Mouse (Mus musculus) kidney, adult 2 months (tissue): ENCODE measurements at regions not wholly inside any gene's neighbourhood (a gene's known extent, or its start where the extent isn't known, plus 50 kb on each side); places are given as distances from the start of the nearest gene placed in this dataset.

Experiments
- DNase-seq: peaks from one replicate; pipeline ENCODE4 v3.0.0; 2021
- H3K27ac ChIP-seq: fragments of 200-500 bp; 2 replicates; pipeline ENCODE4 v1.5.1; 2012; ENCODE audit warnings: low read depth, low read length, control low read depth, inconsistent platforms; ENCODE audit not compliant: insufficient read depth
- H3K27me3 ChIP-seq: fragments of 200-500 bp; replicated peaks from 2 replicates; pipeline ENCODE4 v1.6.1; 2012; ENCODE audit warnings: mild to moderate bottlenecking, moderate library complexity, low read length, inconsistent platforms; ENCODE audit not compliant: control insufficient read depth, insufficient read depth
- H3K36me3 ChIP-seq: fragments of 200-500 bp; 2 replicates; pipeline ENCODE4 v1.6.1; 2012; ENCODE audit warnings: mild to moderate bottlenecking, moderate library complexity, low read length, inconsistent platforms; ENCODE audit not compliant: control insufficient read depth, insufficient read depth
- H3K4me1 ChIP-seq: fragments of 200-500 bp; 2 replicates; pipeline ENCODE4 v1.6.1; 2011; ENCODE audit warnings: low read length; ENCODE audit not compliant: control insufficient read depth, insufficient read depth
- H3K4me3 ChIP-seq: fragments of 200-500 bp; 2 replicates; pipeline ENCODE4 v1.5.1; 2011; ENCODE audit warnings: mild to moderate bottlenecking, low read depth, low read length, control low read depth; ENCODE audit not compliant: insufficient read depth
- CTCF ChIP-seq: fragments of 200-500 bp; conservative IDR thresholded peaks from 2 replicates; pipeline ENCODE4 v1.5.1; 2011; ENCODE audit warnings: low read depth, mild to moderate bottlenecking, control low read depth, low read length, moderate library complexity, mixed read lengths; ENCODE audit not compliant: insufficient read depth, insufficient read length
- POLR2A ChIP-seq: fragments of 200-500 bp; IDR thresholded peaks from one replicate; pipeline ENCODE4 v1.6.1; 2011; ENCODE audit warnings: low read depth, low read length, control low read depth
- WGBS: fragments of 180-500 bp; shearing (Covaris S2); methylation state at CpG from one replicate; pipeline ENCODE4 v1.1.7; 2018; 5-methylcytosine and 5-hydroxymethylcytosine counted together

- H3K27ac ChIP-seq = no peak overlapping the region
- H3K27me3 ChIP-seq = no peaks in the 10 kb centered on the region
- no peaks in the 10 kb centered on the region for H3K4me1 ChIP-seq
- 65% methylated on average over 5 of the region's 5 CpGs for WGBS
- no peak for DNase-seq
- no peaks in the 10 kb centered on the region for H3K36me3 ChIP-seq
- TF ChIP-seq POLR2A (no peak), CTCF (no peak)
- no peak overlapping the region for H3K4me3 ChIP-seq
Observed at GRCm38 (mm10) chr3:150109561-150109960, 1119.2 kb upstream of the Adgrl2 start.

DNA sequence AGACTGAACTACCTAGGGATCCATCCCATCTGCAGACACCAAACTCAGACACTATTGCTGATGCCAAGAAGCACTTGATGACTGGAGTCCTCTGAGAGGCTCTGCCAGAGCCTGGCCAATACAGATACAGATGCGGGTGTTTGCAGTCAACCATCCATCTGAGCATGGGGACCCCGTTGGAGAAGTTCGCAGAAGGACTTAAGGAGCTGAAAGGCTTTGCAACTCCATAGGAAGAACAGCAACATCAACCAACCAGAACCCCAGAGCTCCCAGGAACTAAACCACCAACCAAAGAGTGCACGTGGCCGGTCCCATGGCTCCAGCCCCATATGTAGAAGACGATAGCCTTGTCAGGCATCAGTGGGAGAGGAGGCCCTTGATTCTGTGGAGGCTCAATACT lies 1121.9 kb upstream of the Adgrl2 start:
- no peak overlapping the region for H3K4me3 ChIP-seq
- no peak overlapping the region for H3K27ac ChIP-seq
- no peaks in the 10 kb centered on the region for H3K36me3 ChIP-seq
- no peaks in the 10 kb centered on the region for H3K27me3 ChIP-seq
- WGBS = 95% methylated on average over 6 of the region's 6 CpGs
- DNase-seq = no peak
- TF ChIP-seq CTCF = no peak
- TF ChIP-seq POLR2A = no peak
- no peaks in the 10 kb centered on the region for H3K4me1 ChIP-seq

- no peaks in the 10 kb centered on the region for H3K4me1 ChIP-seq
- no peak for DNase-seq
- no peak overlapping the region for H3K27ac ChIP-seq
- no peak overlapping the region for H3K4me3 ChIP-seq
- 66% methylated on average over 3 of the region's 3 CpGs for WGBS
- no peaks in the 10 kb centered on the region for H3K36me3 ChIP-seq
- TF ChIP-seq POLR2A (no peak), CTCF (no peak)
- H3K27me3 ChIP-seq = no peaks in the 10 kb centered on the region
Observed at GRCm38 (mm10) chr3:150119866-150120265, 1129.5 kb upstream of the Adgrl2 start.

DNA sequence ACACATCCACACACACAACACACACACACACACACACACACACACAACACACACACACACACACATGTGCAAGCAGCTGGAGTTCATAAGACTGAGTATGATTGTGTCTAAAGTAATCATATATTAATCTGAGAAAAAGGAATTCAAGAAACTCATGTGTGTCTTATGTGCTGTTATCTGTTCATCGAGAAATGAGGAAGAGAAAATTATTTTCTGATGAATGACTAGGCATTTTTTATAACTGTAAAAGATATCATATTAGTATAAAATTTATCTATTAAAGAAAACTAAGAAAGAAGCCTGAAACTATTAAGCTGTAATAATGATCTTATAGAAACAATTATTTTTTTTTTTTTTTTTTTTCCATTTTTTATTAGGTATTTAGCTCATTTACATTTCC lies 1156.3 kb upstream of the Adgrl2 start:
- H3K4me3 ChIP-seq = no peak overlapping the region

GRCm38 (mm10) chr3:150151152-150151822 lies 1160.9 kb upstream of the Adgrl2 start:
- 29% methylated on average over 7 of the region's 7 CpGs for WGBS
- Histone ChIP-seq H3K4me3 (0 out of 2 replicates have a peak overlapping the region, but pooled peaks have one; percentile 14), H3K27ac (peak overlapping the region; percentile 83), H3K27me3 (no peaks in the 10 kb centered on the region), H3K36me3 (no peaks in the 10 kb centered on the region), H3K4me1 (peaks cover 7% of the 10 kb centered on the region; the same call in 1 of the 2 replicates)
- DNase-seq = peak; percentile 76
- TF ChIP-seq POLR2A (no peak), CTCF (no peak)

More for the DNA sequence above, 1156.3 kb upstream of the Adgrl2 start:
- H3K27ac ChIP-seq = no peak overlapping the region
- DNase-seq = no peak
- 78% methylated on average over 1 of the region's 1 CpGs for WGBS
- 0 out of 2 replicates have a peak, but pooled peaks cover under 1% of the 10 kb centered on the region for H3K4me1 ChIP-seq
- no peaks in the 10 kb centered on the region for H3K36me3 ChIP-seq
- no peak for TF ChIP-seq CTCF
- no peak for TF ChIP-seq POLR2A
- no peaks in the 10 kb centered on the region for H3K27me3 ChIP-seq

DNA sequence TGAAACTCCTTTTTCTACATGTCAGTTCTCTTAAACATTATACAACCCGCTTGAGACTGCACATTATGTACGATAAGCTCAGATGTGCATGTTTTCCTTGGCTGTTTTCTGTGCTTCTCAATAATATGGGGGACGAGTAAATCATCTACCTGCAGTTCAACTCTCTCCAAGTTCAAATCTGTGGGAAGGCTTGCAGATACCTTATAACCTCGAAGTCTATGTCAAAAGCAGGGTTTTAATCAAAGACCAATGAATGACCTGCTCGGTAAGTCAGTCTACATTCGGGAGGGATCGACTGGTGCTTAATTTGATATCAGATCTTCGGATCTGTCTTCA lies 1161.4 kb upstream of the Adgrl2 start:
- TF ChIP-seq CTCF = no peak
- no peak for TF ChIP-seq POLR2A
- 21% methylated on average over 8 of the region's 8 CpGs for WGBS
- 0 out of 2 replicates have a peak overlapping the region, but pooled peaks have one; percentile 14 for H3K4me3 ChIP-seq
- no peaks in the 10 kb centered on the region for H3K27me3 ChIP-seq
- H3K27ac ChIP-seq = peak overlapping the region; percentile 83
- H3K36me3 ChIP-seq = no peaks in the 10 kb centered on the region
- H3K4me1 ChIP-seq = peaks cover 7% of the 10 kb centered on the region; the same call in 1 of the 2 replicates
- DNase-seq = no peak

GRCm38 (mm10) chr3:150152893-150153292 lies 1162.5 kb upstream of the Adgrl2 start:
- TF ChIP-seq CTCF (no peak), POLR2A (no peak)
- Histone ChIP-seq H3K36me3 (no peaks in the 10 kb centered on the region), H3K4me1 (peaks cover 7% of the 10 kb centered on the region; the same call in 1 of the 2 replicates), H3K4me3 (no peak overlapping the region), H3K27me3 (no peaks in the 10 kb centered on the region), H3K27ac (no peak overlapping the region)
- DNase-seq = no peak
- 46% methylated on average over 3 of the region's 3 CpGs for WGBS
